Mouse (Mus musculus) urinary bladder, postnatal 14 days (tissue): ENCODE measurements around the gene Tbc1d2b.

Experiments used
- DNase-seq: peaks from one replicate; pipeline ENCODE4 v3.0.0; 2021; ENCODE audit warnings: low spot score

Tbc1d2b gene

DNA sequence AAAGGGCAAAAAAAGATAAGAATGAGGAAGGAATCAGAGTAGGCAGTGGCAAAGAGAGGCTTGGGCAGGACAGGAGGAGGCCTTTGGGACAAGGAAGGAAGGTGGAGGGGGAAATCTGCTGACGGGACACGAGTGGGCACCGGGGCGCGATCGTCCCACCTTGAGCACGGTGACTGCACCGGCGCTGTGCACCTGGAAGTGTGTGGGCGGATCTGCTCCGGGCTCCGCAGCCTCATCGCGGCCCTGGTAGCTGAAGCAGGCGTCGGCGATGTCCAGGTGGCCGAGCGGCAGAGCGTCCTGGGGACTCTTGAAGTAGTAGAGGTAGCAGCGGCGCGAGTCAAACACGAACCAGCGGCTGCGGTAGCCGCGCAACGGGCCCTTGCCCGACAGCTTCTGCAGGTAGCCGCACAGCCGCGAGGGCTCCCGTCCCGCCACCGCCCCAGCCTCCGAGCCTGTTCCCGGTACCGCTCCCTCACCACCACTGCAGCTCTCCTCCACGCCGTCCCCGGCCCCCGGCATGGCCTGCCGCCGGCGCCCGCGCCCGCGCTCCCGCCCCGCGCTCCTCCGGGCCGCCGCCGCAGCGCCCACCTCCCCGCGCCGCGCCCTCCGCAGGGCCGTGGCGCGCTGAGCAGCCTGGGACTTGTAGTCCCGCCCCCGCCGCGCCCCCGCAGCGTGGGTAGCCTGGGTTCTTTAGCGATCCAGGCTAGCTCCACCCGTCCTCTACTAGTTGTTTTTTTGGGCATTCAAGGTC lies at the start of gene Tbc1d2b:
TSS of gene Tbc1d2b (minus strand) at position 612 of the 751 bp plus-strand sequence.
- DNase-seq, result peak; percentile 77

GRCm38 (mm10) chr9:90316300-90316699 lies 45.7 kb upstream of the Tbc1d2b start:
- no peak for DNase-seq

DNA sequence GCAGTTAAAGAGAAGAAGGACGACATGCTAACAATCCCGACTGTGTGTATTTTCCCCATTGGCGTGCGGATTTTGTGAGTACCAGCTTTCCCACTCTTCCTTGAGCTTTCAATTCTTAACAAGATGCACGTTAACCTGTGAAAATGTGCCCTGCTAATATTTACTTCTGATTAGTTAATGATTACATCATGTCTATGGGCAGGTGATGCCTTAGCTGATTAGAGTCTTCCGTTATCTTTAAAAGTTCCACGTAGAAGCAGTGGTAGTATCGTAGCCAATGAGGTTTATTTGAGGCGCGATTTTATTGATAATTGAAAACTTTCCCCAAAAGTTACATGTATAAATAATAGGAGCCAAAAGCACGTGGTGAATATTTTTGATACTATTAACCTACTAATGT lies 45.1 kb upstream of the Tbc1d2b start:
- DNase-seq, result no peak

DNA sequence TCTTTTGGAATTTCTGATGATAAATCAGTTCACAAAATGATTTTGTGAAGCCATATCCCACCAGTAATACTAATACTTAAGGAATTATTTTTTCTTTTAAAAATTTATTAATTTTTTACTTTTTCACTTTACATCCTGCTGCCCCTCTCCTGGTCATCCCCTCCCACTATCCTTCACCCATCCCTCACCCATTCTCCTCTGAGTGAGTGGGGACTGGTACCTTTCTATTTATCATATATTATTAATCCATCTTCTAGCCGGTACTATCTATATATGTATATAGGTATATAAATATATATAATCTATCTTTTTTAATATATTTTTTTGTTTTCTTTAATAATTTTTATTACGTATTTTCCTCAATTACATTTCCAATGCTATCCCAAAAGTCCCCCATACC lies 33.6 kb upstream of the Tbc1d2b start:
- no peak for DNase-seq

DNA sequence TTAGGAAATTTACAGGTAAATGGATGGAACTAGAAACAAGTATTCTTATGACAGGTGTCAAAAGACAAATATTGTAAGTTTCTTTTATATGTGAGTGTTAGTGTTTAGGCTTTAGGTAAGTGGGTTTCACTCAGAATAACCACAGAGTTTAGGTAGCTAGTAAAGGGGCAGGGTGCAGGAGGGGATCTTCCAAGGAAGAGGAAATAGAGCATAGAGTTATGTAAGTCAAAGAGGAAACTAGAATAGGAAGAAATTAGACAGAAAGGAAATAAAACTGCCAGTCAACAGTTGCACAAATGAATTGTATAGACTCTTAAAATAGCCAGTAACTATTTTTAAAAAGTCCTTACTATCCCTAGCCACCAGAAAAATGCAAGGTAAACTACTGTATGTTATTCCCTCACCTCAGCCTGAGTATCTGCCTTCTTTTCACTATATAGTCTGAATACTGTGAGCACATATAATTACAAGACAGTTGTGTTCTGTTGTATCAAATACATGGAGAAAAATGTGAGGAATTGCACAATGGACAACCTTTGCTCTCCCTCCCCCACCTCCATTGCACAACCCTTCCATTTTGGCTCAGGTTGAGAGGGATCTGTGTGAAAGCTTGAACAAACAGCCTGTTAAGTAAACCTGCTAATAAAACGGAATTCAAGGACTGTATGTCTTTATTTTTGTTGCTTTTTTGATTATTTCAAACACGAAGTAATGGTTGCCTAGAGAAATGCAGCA lies 32.7 kb upstream of the Tbc1d2b start:
- no peak for DNase-seq

- DNase-seq, result no peak
Measured at GRCm38 (mm10) chr9:90302670-90303069, 32.1 kb upstream of the Tbc1d2b start.

- no peak for DNase-seq
Measured at GRCm38 (mm10) chr9:90301081-90301688, 30.6 kb upstream of the Tbc1d2b start.

DNA sequence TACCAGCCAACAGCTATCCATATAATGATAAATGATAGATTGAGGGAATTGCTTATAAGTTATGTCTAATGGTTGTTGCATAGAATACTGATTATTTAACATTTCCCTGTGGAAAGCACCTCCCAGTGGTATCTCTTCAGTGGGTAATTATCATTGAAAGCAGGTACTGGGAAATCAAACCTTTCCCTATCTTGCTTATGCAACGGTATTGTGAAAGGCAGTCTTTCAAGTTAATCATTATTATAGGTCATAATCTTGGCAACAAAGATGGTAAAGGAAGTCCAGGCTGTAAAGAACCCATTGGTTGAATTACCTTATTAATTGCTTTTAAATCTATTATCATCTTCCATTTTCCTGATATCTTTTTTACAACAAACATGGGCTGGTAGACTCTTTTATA lies 27.0 kb upstream of the Tbc1d2b start:
- DNase-seq, result no peak

GRCm38 (mm10) chr9:90293641-90294398 lies 23.2 kb upstream of the Tbc1d2b start:
- DNase-seq, result no peak

- DNase-seq, result no peak
Measured at GRCm38 (mm10) chr9:90278397-90278796, 7.8 kb upstream of the Tbc1d2b start.

- DNase-seq, result peak; percentile 52
Measured at GRCm38 (mm10) chr9:90277884-90278283, 7.3 kb upstream of the Tbc1d2b start.

GRCm38 (mm10) chr9:90276779-90277178 lies 6.2 kb upstream of the Tbc1d2b start:
- DNase-seq, result no peak

- DNase-seq, result no peak
Measured at GRCm38 (mm10) chr9:90275906-90276305, 5.3 kb upstream of the Tbc1d2b start.

- DNase-seq, result no peak
Measured at GRCm38 (mm10) chr9:90275500-90275899, 4.9 kb upstream of the Tbc1d2b start.

DNA sequence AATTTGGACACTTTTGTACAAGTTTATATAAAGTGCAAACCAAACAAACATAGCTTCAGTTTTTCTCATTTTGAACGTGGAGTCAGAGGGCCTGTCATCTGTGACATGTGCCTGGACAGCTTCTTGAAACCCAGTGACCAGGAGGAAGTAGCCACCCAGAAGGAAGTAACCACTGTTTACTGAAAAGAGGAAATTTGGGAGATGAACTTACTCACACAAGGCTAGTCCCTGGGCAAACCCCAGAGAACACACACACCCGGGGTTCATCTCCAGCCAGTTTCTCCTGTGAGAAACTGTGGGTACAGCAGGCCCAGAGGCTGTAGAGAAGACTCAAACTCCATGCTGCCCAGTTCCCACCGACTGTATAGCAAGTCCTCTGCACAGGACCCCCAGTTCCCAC lies 3.9 kb upstream of the Tbc1d2b start:
- DNase-seq, result no peak

DNA sequence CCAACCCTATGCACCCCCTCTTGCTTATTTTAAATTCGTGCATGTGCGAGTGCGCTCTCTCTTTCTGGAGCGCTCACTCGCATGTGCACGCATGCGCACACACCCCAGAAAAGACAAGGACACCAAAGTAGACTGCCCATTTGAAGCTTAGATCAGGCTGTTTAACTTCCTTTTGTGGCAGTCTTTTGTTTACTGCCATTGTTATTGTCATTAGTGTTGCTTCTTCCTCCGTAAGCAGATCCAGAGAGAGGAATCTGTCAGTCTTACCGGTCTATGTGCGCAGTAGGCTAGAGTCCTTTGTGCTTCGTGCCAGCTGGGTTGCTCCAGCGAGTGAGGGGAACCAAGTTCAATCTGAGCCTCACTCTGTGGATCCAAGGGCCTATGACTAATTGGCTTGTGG lies 1.7 kb upstream of the Tbc1d2b start:
- DNase-seq, result no peak

GRCm38 (mm10) chr9:90271541-90272090 lies 1.0 kb upstream of the Tbc1d2b start:
- DNase-seq, result peak; percentile 16

- DNase-seq, result no peak
Measured at GRCm38 (mm10) chr9:90270944-90271295, 316 bp upstream of the Tbc1d2b start.

DNA sequence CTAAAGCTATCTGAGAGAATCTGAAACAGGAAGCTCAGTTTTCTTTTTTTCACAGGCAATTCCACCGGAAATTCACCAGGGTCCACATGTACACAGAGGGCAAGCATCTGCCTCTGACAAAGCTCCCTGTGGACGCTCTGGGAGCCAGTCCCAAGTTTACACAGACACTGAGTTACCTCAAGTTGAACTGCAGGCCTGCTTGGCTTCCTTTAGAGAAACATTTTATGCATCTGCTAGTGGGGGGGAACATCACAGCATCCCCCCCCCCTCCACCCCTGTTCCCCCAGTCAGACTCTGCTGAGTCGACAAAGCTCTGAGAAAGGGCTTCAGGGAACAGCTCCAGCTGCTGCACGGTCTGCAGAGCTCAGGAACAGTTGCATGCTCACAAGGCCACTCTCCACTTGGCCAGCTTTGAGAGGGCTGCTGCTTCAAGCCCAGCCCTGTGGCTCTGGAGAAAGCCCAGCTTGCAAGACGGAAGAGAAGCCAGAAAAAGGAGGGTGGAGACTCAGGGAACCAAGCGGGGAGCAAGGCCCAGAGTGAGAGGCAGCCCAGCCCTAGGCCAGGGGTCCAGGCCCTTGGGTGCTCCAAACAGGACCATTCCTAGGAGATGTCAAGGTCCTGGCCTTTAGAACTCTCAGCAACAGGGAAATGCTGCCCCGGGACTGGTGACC lies 1.5 kb downstream of the Tbc1d2b start:
- DNase-seq, result peak; percentile 74

DNA sequence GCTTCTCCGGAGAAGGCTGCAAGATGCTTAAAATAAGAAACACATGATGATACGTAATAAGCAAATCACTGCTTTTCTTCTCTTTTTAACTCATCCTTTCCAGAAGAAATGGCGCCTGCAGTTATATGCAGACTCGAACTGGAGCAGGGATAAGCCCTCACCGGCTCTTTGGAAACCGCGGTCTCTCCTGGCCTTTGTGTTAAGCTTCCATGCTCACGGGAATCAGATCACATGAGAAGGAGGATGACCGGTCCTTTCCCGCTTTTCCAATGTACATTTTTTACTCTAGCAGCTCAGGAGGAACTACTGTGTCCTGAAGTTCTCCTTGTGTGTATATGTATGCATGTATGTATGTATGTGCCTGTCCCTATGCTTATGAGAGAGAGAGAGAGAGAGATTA lies 3.7 kb downstream of the Tbc1d2b start:
- DNase-seq, result peak; percentile 1

- peak; percentile 2 for DNase-seq
Measured at GRCm38 (mm10) chr9:90266059-90266458, 4.5 kb downstream of the Tbc1d2b start.
